Mouse (Mus musculus) stomach, postnatal 0 days (tissue): ENCODE data around the gene Fes.

Experiments
- CTCF ChIP-seq: IDR thresholded peaks from 2 replicates; pipeline ENCODE4 v1.5.1; 2016; ENCODE audit warnings: antibody characterized with exemption, low read depth, mild to moderate bottlenecking, moderate library complexity
- EP300 ChIP-seq: optimal IDR thresholded peaks from 2 replicates; pipeline ENCODE3; 2016; ENCODE audit warnings: antibody characterized with exemption

GRCm38 (mm10) chr7:80357156-80357555, 30.6 kb downstream of the Fes start:
- no peak for TF ChIP-seq CTCF
- TF ChIP-seq EP300 = no peak
